Mouse (Mus musculus) G1E (cell line): ENCODE data around the gene BC107364.
"Not testable (repeated sequence)": the region's sequence is repeated elsewhere in the genome, so short reads cannot be mapped to it uniquely, and the experiment has no call there.

Experiments used
- CTCF ChIP-seq: IDR thresholded peaks from 2 replicates; pipeline ENCODE4 v1.5.1; 2012; ENCODE audit warnings: low read depth, low read length, inconsistent platforms, mixed read lengths
- POLR2AphosphoS5 ChIP-seq: IDR thresholded peaks from 2 replicates; pipeline ENCODE4 v1.6.1; 2012; ENCODE audit warnings: low read depth, low read length, inconsistent platforms; ENCODE audit not compliant: insufficient replicate concordance
- TAL1 ChIP-seq: conservative IDR thresholded peaks from 2 replicates; pipeline ENCODE4 v1.6.1; 2012; ENCODE audit warnings: low read depth, low read length, inconsistent platforms, mixed read lengths

DNA sequence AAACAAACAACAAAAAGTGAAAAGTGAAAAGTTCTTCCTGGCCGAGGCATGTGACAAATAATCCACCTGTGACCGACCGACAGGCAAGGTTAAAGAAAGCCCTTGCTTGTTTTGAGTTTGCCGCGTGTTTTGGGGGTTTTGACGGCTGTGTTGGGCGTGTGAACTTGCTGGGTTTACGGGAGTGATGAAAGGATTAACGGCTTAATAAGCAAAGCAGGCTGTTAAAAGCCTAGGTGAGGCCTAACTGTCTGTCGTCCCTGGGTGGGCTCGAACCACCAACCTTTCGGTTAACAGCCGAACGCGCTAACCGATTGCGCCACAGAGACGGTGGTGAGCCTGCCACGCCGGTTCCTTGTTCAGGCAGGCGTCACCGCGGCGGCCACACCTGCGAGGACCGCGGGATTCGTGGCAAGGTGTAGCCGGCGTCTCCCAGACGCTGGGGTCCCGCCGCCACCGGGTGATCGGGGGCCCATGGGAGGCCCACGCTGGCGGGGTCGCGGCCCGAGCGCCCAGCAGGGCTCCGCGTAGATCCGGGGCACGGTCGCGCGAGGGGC, 6.9 kb upstream of the BC107364 start:
- not testable (repeated sequence) for TF ChIP-seq CTCF, POLR2AphosphoS5, TAL1
